Mouse (Mus musculus) lung, embryonic 14.5 days (tissue): ENCODE results near the gene Sbk1. TPM values are rescaled to one million over a fixed set of nuclear protein-coding genes. Genes with fewer than 3 reads are reported as not detected.

Experiments
- ATAC-seq: fragments of 200-750 bp; cut with Nextera tagmentation; 2 replicates; pipeline ENCODE4 v1.8.0; 2017; ENCODE audit warnings: mild to moderate bottlenecking, moderate TSS enrichment, moderate library complexity; ENCODE audit not compliant: insufficient read depth
- DNase-seq: peaks from one replicate; pipeline ENCODE4 v3.0.0-alpha.2; 2015
- H3K27ac ChIP-seq: fragments of 300-500 bp; sonication (generic); 2 replicates; pipeline ENCODE4 v1.5.1; 2014; ENCODE audit warnings: low read depth, mild to moderate bottlenecking, moderate library complexity
- H3K27me3 ChIP-seq: fragments of 300-500 bp; sonication (generic); 2 replicates; pipeline ENCODE4 v1.6.1; 2014; ENCODE audit warnings: low read length, control low read depth; ENCODE audit not compliant: insufficient read depth
- H3K36me3 ChIP-seq: fragments of 300-500 bp; sonication (generic); 2 replicates; pipeline ENCODE4 v1.6.1; 2014; ENCODE audit warnings: control low read depth; ENCODE audit not compliant: insufficient read depth
- H3K4me1 ChIP-seq: fragments of 300-500 bp; sonication (generic); 2 replicates; pipeline ENCODE4 v1.6.1; 2014; ENCODE audit warnings: antibody characterized with exemption, control low read depth; ENCODE audit not compliant: insufficient read depth
- H3K4me2 ChIP-seq: fragments of 300-500 bp; sonication (generic); 2 replicates; pipeline ENCODE4 v1.6.1; 2014; ENCODE audit warnings: mild to moderate bottlenecking
- H3K4me3 ChIP-seq: fragments of 300-500 bp; sonication (generic); 2 replicates; pipeline ENCODE4 v1.5.1; 2014; ENCODE audit warnings: low read depth, low read length
- H3K9ac ChIP-seq: fragments of 300-500 bp; sonication (generic); 2 replicates; pipeline ENCODE4 v1.6.1; 2014
- H3K9me3 ChIP-seq: fragments of 300-500 bp; sonication (generic); 2 replicates; pipeline ENCODE4 v1.6.1; 2016; ENCODE audit warnings: low read depth, low read length, control low read depth
- CTCF ChIP-seq: IDR thresholded peaks from 2 replicates; pipeline ENCODE4 v1.5.1; 2016; ENCODE audit warnings: antibody characterized with exemption, low read depth
- WGBS: fragments of 180-500 bp; shearing (Covaris S2); extraction: QIAGEN DNeasy Blood & Tissue Kit; methylation state at CpG from one replicate; pipeline ENCODE4 v1.1.7; 2014; 5-methylcytosine and 5-hydroxymethylcytosine counted together
- polyA plus RNA-seq: library from polyadenylated mRNA; unstranded; fragments of >200 nt; fragmentation: Nextera tagmentation; extraction: Ambion mirVana; gene quantifications from 2 replicates; pipeline ENCODE4 v1.2.1, GENCODE M21; 2014

Sbk1 gene
- polyA plus RNA-seq, 1 experiment from 2014 or later: 57.0 TPM

- Histone ChIP-seq H3K27me3 (peaks cover 11% of the 10 kb centered on the region; the same call in 1 of the 2 replicates), H3K9me3 (no peaks in the 10 kb centered on the region), H3K36me3 (no peaks in the 10 kb centered on the region), H3K4me2 (no peak overlapping the region), H3K27ac (no peak overlapping the region), H3K4me1 (0 out of 2 replicates have a peak, but pooled peaks cover 2% of the 10 kb centered on the region), H3K4me3 (no peak overlapping the region), H3K9ac (no peak overlapping the region)
- no peak for ATAC-seq
- no peak for TF ChIP-seq CTCF
- WGBS: 86% methylated on average over 3 of the region's 3 CpGs
- DNase-seq: no peak
Measured at GRCm38 (mm10) chr7:126249986-126250385, 22.4 kb upstream of the Sbk1 start.

- H3K27me3 ChIP-seq: peaks cover 11% of the 10 kb centered on the region; the same call in 1 of the 2 replicates
- no peaks in the 10 kb centered on the region for H3K9me3 ChIP-seq
- no peak for TF ChIP-seq CTCF
- no peaks in the 10 kb centered on the region for H3K36me3 ChIP-seq
- ATAC-seq: no peak
- no peak overlapping the region for H3K4me3 ChIP-seq
- no peak overlapping the region for H3K4me2 ChIP-seq
- H3K4me1 ChIP-seq: 0 out of 2 replicates have a peak, but pooled peaks cover 2% of the 10 kb centered on the region
- 79% methylated on average over 7 of the region's 7 CpGs for WGBS
- no peak overlapping the region for H3K9ac ChIP-seq
- H3K27ac ChIP-seq: no peak overlapping the region
- DNase-seq: no peak
Measured at GRCm38 (mm10) chr7:126250481-126250880, 21.9 kb upstream of the Sbk1 start.

- WGBS: 55% methylated on average over 3 of the region's 3 CpGs
- H3K27ac ChIP-seq: no peak overlapping the region
- TF ChIP-seq CTCF: no peak
Measured at GRCm38 (mm10) chr7:126251698-126252097, 20.7 kb upstream of the Sbk1 start.

GRCm38 (mm10) chr7:126252230-126252629 lies 20.2 kb upstream of the Sbk1 start:
- Histone ChIP-seq H3K4me3 (no peak overlapping the region), H3K4me2 (no peak overlapping the region), H3K36me3 (no peaks in the 10 kb centered on the region), H3K27me3 (peaks cover 8% of the 10 kb centered on the region; the same call in 1 of the 2 replicates), H3K9me3 (no peaks in the 10 kb centered on the region), H3K27ac (no peak overlapping the region), H3K9ac (no peak overlapping the region), H3K4me1 (0 out of 2 replicates have a peak, but pooled peaks cover 2% of the 10 kb centered on the region)
- 81% methylated on average over 5 of the region's 5 CpGs for WGBS
- DNase-seq (no peak), ATAC-seq (no peak)
- no peak for TF ChIP-seq CTCF

More at GRCm38 (mm10) chr7:126251698-126252097, 20.7 kb upstream of the Sbk1 start:
- H3K4me1 ChIP-seq: 0 out of 2 replicates have a peak, but pooled peaks cover 2% of the 10 kb centered on the region
- H3K27me3 ChIP-seq: peaks cover 11% of the 10 kb centered on the region; the same call in 1 of the 2 replicates
- no peak overlapping the region for H3K9ac ChIP-seq
- ATAC-seq (no peak), DNase-seq (no peak)
- H3K9me3 ChIP-seq: no peaks in the 10 kb centered on the region
- no peak overlapping the region for H3K4me2 ChIP-seq
- H3K36me3 ChIP-seq: no peaks in the 10 kb centered on the region
- no peak overlapping the region for H3K4me3 ChIP-seq

- H3K9me3 ChIP-seq: no peaks in the 10 kb centered on the region
- TF ChIP-seq CTCF: peak; percentile 97
- H3K4me1 ChIP-seq: no peaks in the 10 kb centered on the region
- H3K4me2 ChIP-seq: no peak overlapping the region
- no peaks in the 10 kb centered on the region for H3K27me3 ChIP-seq
- no peak overlapping the region for H3K9ac ChIP-seq
- 6% methylated on average over 18 of the region's 18 CpGs for WGBS
- no peak overlapping the region for H3K4me3 ChIP-seq
- no peak overlapping the region for H3K27ac ChIP-seq
- ATAC-seq (peak; percentile 68), DNase-seq (peak; percentile 91)
- no peaks in the 10 kb centered on the region for H3K36me3 ChIP-seq
Measured at GRCm38 (mm10) chr7:126260280-126261210, 11.9 kb upstream of the Sbk1 start.

GRCm38 (mm10) chr7:126261823-126262222 lies 10.6 kb upstream of the Sbk1 start:
- DNase-seq (no peak), ATAC-seq (no peak)
- no peak overlapping the region for H3K9ac ChIP-seq
- peaks cover 3% of the 10 kb centered on the region; the same call in 1 of the 2 replicates for H3K4me1 ChIP-seq
- no peaks in the 10 kb centered on the region for H3K36me3 ChIP-seq
- no peak overlapping the region for H3K27ac ChIP-seq
- 42% methylated on average over 4 of the region's 4 CpGs for WGBS
- TF ChIP-seq CTCF: no peak
- no peaks in the 10 kb centered on the region for H3K9me3 ChIP-seq
- H3K4me2 ChIP-seq: no peak overlapping the region
- no peaks in the 10 kb centered on the region for H3K27me3 ChIP-seq
- H3K4me3 ChIP-seq: no peak overlapping the region

GRCm38 (mm10) chr7:126263964-126264363 lies 8.5 kb upstream of the Sbk1 start:
- 42% methylated on average over 7 of the region's 7 CpGs for WGBS
- no peak for ATAC-seq

More at GRCm38 (mm10) chr7:126263964-126264363, 8.5 kb upstream of the Sbk1 start:
- Histone ChIP-seq H3K27ac (no peak overlapping the region), H3K4me1 (peaks cover 3% of the 10 kb centered on the region; the same call in 1 of the 2 replicates), H3K36me3 (no peaks in the 10 kb centered on the region), H3K9ac (no peak overlapping the region), H3K4me3 (no peak overlapping the region), H3K27me3 (no peaks in the 10 kb centered on the region), H3K9me3 (no peaks in the 10 kb centered on the region), H3K4me2 (no peak overlapping the region)
- TF ChIP-seq CTCF: no peak
- DNase-seq: no peak
